Mouse (Mus musculus): ENCODE data around the gene Prn. TPM values are rescaled to one million over a fixed set of nuclear protein-coding genes. Genes with fewer than 3 reads are reported as not detected.

Prn gene
- total and polyA plus RNA-seq, 3 experiments = not detected

- Histone ChIP-seq H3K4me3 (ENCODE audit: control insufficient read depth in 1 of 2, insufficient read depth in 1 of 2, low read depth in 2 of 2, low read length in 2 of 2) (no peak overlapping the region), H3K79me2 (ENCODE audit: control insufficient read depth, insufficient read depth, low read length, poor library complexity) (no peaks in the 10 kb centered on the region), H3K36me3 (ENCODE audit: control insufficient read depth in 1 of 2, insufficient read depth in 2 of 2, low read length in 2 of 2) (no peaks in the 10 kb centered on the region), H3K4me1 (ENCODE audit: control insufficient read depth in 1 of 2, insufficient read depth in 2 of 2, low read length in 2 of 2) (no peaks in the 10 kb centered on the region), H3K27me3 (ENCODE audit: control insufficient read depth in 1 of 2, insufficient read depth in 2 of 2, low read length in 2 of 2) (no peaks in the 10 kb centered on the region), H3K9ac (ENCODE audit: control insufficient read depth, low read depth, low read length, poor library complexity, severe bottlenecking) (no peak overlapping the region), H3K27ac (ENCODE audit: control insufficient read depth, low read depth, low read length) (no peak overlapping the region), H3K9me3 (replicated peaks; ENCODE audit: insufficient read depth, low read length) (no peaks in the 10 kb centered on the region)
- DNase-seq (ENCODE audit: low read depth, low spot score) = no peak
- no peak for TF ChIP-seq NELFE (IDR thresholded peaks at IDR 0.05; ENCODE audit: low read depth, low read length)
- TF ChIP-seq ZC3H11A (IDR thresholded peaks at IDR 0.05; ENCODE audit: low read depth, low read length) = no peak
- TF ChIP-seq CHD2 (IDR thresholded peaks at IDR 0.05; ENCODE audit: low read length) = no peak
- TF ChIP-seq POLR2AphosphoS2 (IDR thresholded peaks at IDR 0.05; ENCODE audit: low read length) = no peak
- no peak for TF ChIP-seq USF2 (IDR thresholded peaks at IDR 0.05; ENCODE audit: borderline replicate concordance in 1 of 2, insufficient read depth in 1 of 2, low read depth in 1 of 2, low read length in 2 of 2)
- no peak for TF ChIP-seq E2F4 (IDR thresholded peaks at IDR 0.05; ENCODE audit: borderline replicate concordance, low read depth, low read length)
- no peak for TF ChIP-seq TAL1 (IDR thresholded peaks at IDR 0.05; ENCODE audit: low read length)
- TF ChIP-seq POLR2A (IDR thresholded peaks at IDR 0.05; ENCODE audit: control insufficient read depth in 1 of 2, insufficient read depth in 1 of 2, low read depth in 1 of 2, low read length in 2 of 2, poor library complexity in 1 of 2) = no peak
- TF ChIP-seq RAD21 (IDR thresholded peaks at IDR 0.05; ENCODE audit: low read depth, low read length) = no peak
- no peak for TF ChIP-seq MYB (IDR thresholded peaks at IDR 0.05; ENCODE audit: low read depth, low read length)
Observed at GRCm38 (mm10) chr2:131948916-131949639, 39.3 kb downstream of the Prn start.

- Histone ChIP-seq H3K27me3 (ENCODE audit: control insufficient read depth in 1 of 2, insufficient read depth in 2 of 2, low read length in 2 of 2) (no peaks in the 10 kb centered on the region), H3K36me3 (ENCODE audit: control insufficient read depth in 1 of 2, insufficient read depth in 2 of 2, low read length in 2 of 2) (no peaks in the 10 kb centered on the region), H3K9me3 (replicated peaks; ENCODE audit: insufficient read depth, low read length) (no peaks in the 10 kb centered on the region), H3K79me2 (ENCODE audit: control insufficient read depth, insufficient read depth, low read length, poor library complexity) (no peaks in the 10 kb centered on the region), H3K4me3 (ENCODE audit: control insufficient read depth in 1 of 2, insufficient read depth in 1 of 2, low read depth in 2 of 2, low read length in 2 of 2) (no peak overlapping the region), H3K27ac (ENCODE audit: control insufficient read depth, low read depth, low read length) (no peak overlapping the region), H3K4me1 (ENCODE audit: control insufficient read depth in 1 of 2, insufficient read depth in 2 of 2, low read length in 2 of 2) (peaks cover 0 to 3% of the 10 kb centered on the region in 2 experiments; a peak in 1 of 4 replicates), H3K9ac (ENCODE audit: control insufficient read depth, low read depth, low read length, poor library complexity, severe bottlenecking) (no peak overlapping the region)
- peak; percentile 49 to 94 (median 54) for TF ChIP-seq CTCF (IDR thresholded peaks at IDR 0.05 in 2 of 3, conservative IDR thresholded peaks at IDR 0.05 in 1 of 3; ENCODE audit: control insufficient read depth in 1 of 3, insufficient read depth in 1 of 3, low read depth in 2 of 3, low read length in 3 of 3, poor library complexity in 1 of 3, severe bottlenecking in 1 of 3)
- no peak for TF ChIP-seq GABPA (IDR thresholded peaks at IDR 0.05; ENCODE audit: low read depth, low read length)
- TF ChIP-seq ELF1 (IDR thresholded peaks at IDR 0.05; ENCODE audit: low read depth, low read length) = 0 out of 2 replicates have a peak, but pooled peaks have one; percentile 16
- TF ChIP-seq ETS1 (IDR thresholded peaks at IDR 0.05; ENCODE audit: low read depth, low read length) = no peak
- TF ChIP-seq ZC3H11A (IDR thresholded peaks at IDR 0.05; ENCODE audit: low read depth, low read length) = peak; percentile 97
- peak; percentile 98 for TF ChIP-seq SMC3 (IDR thresholded peaks at IDR 0.05; ENCODE audit: low read depth, low read length)
- peak; percentile 88 for TF ChIP-seq RAD21 (IDR thresholded peaks at IDR 0.05; ENCODE audit: low read depth, low read length)
- 0 out of 2 replicates have a peak, but pooled peaks have one; percentile 5 for TF ChIP-seq TCF12 (IDR thresholded peaks at IDR 0.05; ENCODE audit: low read depth, low read length)
- DNase-seq (ENCODE audit: low read depth, low spot score) = peak; percentile 67
Observed at GRCm38 (mm10) chr2:131949767-131950597, 40.2 kb downstream of the Prn start.
